Mouse (Mus musculus) midbrain, postnatal 0 days (tissue): ENCODE data around the gene Galnt7. TPM values are rescaled to one million over a fixed set of nuclear protein-coding genes. Genes with fewer than 3 reads are reported as not detected.

Experiments
- ATAC-seq: fragments of 200-750 bp; cut with Nextera tagmentation; 2 replicates; pipeline ENCODE4 v1.8.0; 2017; ENCODE audit warnings: moderate number of reproducible peaks, mild to moderate bottlenecking, moderate TSS enrichment, moderate library complexity; ENCODE audit not compliant: low FRiP score
- DNase-seq: peaks from one replicate; pipeline ENCODE4 v3.0.0-alpha.2; 2015; ENCODE audit warnings: low spot score
- H3K27ac ChIP-seq: fragments of 300-500 bp; sonication (generic); 2 replicates; pipeline ENCODE4 v1.5.1; 2014; ENCODE audit warnings: low read depth, mild to moderate bottlenecking, low read length, mixed read lengths
- H3K27me3 ChIP-seq: fragments of 300-500 bp; sonication (generic); 2 replicates; pipeline ENCODE4 v1.6.1; 2014; ENCODE audit warnings: low read length, control low read depth, mixed read lengths; ENCODE audit not compliant: insufficient read depth
- H3K36me3 ChIP-seq: fragments of 300-500 bp; sonication (generic); 2 replicates; pipeline ENCODE4 v1.6.1; 2014; ENCODE audit warnings: low read length, control low read depth, mixed read lengths; ENCODE audit not compliant: insufficient read depth
- H3K4me1 ChIP-seq: fragments of 300-500 bp; sonication (generic); 2 replicates; pipeline ENCODE4 v1.6.1; 2014; ENCODE audit warnings: mild to moderate bottlenecking, control low read depth, antibody characterized with exemption, low read length, mixed read lengths; ENCODE audit not compliant: insufficient read depth
- H3K4me2 ChIP-seq: fragments of 300-500 bp; sonication (generic); 2 replicates; pipeline ENCODE4 v1.6.1; 2014; ENCODE audit warnings: low read depth, mild to moderate bottlenecking, low read length, mixed read lengths; ENCODE audit not compliant: poor library complexity, severe bottlenecking
- H3K4me3 ChIP-seq: fragments of 300-500 bp; sonication (generic); 2 replicates; pipeline ENCODE4 v1.5.1; 2014; ENCODE audit warnings: low read depth, mild to moderate bottlenecking, low read length, moderate library complexity
- H3K9ac ChIP-seq: fragments of 300-500 bp; sonication (generic); replicated peaks from 2 replicates; pipeline ENCODE4 v1.6.1; 2014; ENCODE audit warnings: mild to moderate bottlenecking, low read length, moderate library complexity, mixed read lengths; ENCODE audit not compliant: poor library complexity, severe bottlenecking
- H3K9me3 ChIP-seq: fragments of 300-500 bp; sonication (generic); 2 replicates; pipeline ENCODE4 v1.6.1; 2016; ENCODE audit warnings: low read length, control low read depth
- CTCF ChIP-seq: IDR thresholded peaks from 2 replicates; pipeline ENCODE4 v1.5.1; 2016; ENCODE audit warnings: antibody characterized with exemption, mild to moderate bottlenecking
- WGBS: fragments of 180-500 bp; shearing (Covaris S2); extraction: QIAGEN DNeasy Blood & Tissue Kit; methylation state at CpG from one replicate; pipeline ENCODE4 v1.1.7; 2014; 5-methylcytosine and 5-hydroxymethylcytosine counted together
- polyA plus RNA-seq: library from polyadenylated mRNA; unstranded; fragments of >200 nt; fragmentation: Nextera tagmentation; extraction: Ambion mirVana; gene quantifications from 2 replicates; pipeline ENCODE4 v1.2.1, GENCODE M21; 2015
- total RNA-seq: library from RNA; depleted of rRNA; stranded (reverse); fragments of >200 nt; gene quantifications from 2 replicates; pipeline ENCODE4 v1.2.3, GENCODE M21; 2014

Galnt7 gene
- total and polyA plus RNA-seq, 2 experiments from 2014 or later, result 4.7 to 6.2 TPM

DNA sequence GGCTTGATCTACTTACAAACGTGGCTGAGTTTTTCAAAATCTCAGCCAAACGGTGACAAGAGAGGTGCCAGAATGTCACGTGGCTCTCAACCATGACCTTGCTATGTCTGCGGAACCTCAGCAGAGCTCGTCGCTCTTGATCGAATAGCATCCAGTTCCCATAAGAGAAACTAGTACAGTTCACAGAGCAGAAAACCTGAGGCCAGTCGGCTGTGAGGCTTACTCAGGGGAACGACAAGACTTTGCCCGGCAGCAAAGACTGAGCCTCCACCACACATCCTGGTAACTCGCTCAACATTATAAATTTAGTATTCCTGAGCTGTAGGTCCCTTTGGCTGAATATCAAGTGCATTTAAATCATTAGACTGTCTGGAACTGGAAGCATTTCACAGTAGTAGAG, 16.1 kb downstream of the Galnt7 start:
- no peak overlapping the region for H3K9ac ChIP-seq
- DNase-seq (no peak), ATAC-seq (no peak)
- H3K9me3 ChIP-seq, result no peaks in the 10 kb centered on the region
- no peak overlapping the region for H3K4me3 ChIP-seq
- H3K27ac ChIP-seq, result no peak overlapping the region
- no peaks in the 10 kb centered on the region for H3K4me1 ChIP-seq
- H3K27me3 ChIP-seq, result no peaks in the 10 kb centered on the region
- H3K36me3 ChIP-seq, result no peaks in the 10 kb centered on the region
- 82% methylated on average over 11 of the region's 11 CpGs for WGBS
- no peak overlapping the region for H3K4me2 ChIP-seq
- no peak for TF ChIP-seq CTCF

- no peak overlapping the region for H3K4me3 ChIP-seq
- H3K27me3 ChIP-seq, result no peaks in the 10 kb centered on the region
- no peaks in the 10 kb centered on the region for H3K4me1 ChIP-seq
- DNase-seq (no peak), ATAC-seq (no peak)
- H3K4me2 ChIP-seq, result no peak overlapping the region
- no peak for TF ChIP-seq CTCF
- whole genome bisulfite sequencing, result 72% methylated on average over 3 of the region's 3 CpGs
- no peak overlapping the region for H3K27ac ChIP-seq
- no peaks in the 10 kb centered on the region for H3K36me3 ChIP-seq
- H3K9me3 ChIP-seq, result no peaks in the 10 kb centered on the region
- H3K9ac ChIP-seq, result no peak overlapping the region
Measured at GRCm38 (mm10) chr8:57636281-57636680, 16.6 kb downstream of the Galnt7 start.

- DNase-seq (no peak), ATAC-seq (no peak)
- TF ChIP-seq CTCF, result no peak
Measured at GRCm38 (mm10) chr8:57631780-57632179, 21.1 kb downstream of the Galnt7 start.

DNA sequence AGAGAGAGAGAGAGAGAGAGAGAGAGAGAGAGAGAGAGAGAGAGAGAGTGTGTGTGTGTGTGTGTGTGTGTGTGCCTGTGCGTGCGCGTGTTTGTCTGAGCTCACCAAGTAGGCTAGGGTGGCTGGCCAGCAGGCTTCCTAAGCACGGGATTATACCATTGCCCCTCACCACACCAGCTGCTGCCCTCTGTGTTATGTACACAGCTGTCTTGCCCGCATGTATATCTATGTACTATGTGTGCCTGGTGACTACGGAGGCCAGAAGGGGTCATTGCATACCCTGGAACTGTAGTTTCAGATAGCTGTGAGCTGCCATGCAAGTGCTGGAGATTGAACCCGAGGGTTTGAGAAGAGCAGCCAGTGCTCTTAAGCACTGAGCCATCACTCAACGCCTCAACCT, 22.7 kb downstream of the Galnt7 start:
- no peaks in the 10 kb centered on the region for H3K4me1 ChIP-seq
- ATAC-seq, result no peak
- TF ChIP-seq CTCF, result no peak
- WGBS, result 89% methylated on average over 8 of the region's 8 CpGs
- no peaks in the 10 kb centered on the region for H3K9me3 ChIP-seq
- no peaks in the 10 kb centered on the region for H3K36me3 ChIP-seq
- H3K4me2 ChIP-seq, result no peak overlapping the region
- no peaks in the 10 kb centered on the region for H3K27me3 ChIP-seq
- no peak overlapping the region for H3K27ac ChIP-seq
- H3K9ac ChIP-seq, result no peak overlapping the region
- H3K4me3 ChIP-seq, result no peak overlapping the region
- DNase-seq, result no peak

More at GRCm38 (mm10) chr8:57631780-57632179, 21.1 kb downstream of the Galnt7 start:
- 89% methylated on average over 7 of the region's 7 CpGs for WGBS
- Histone ChIP-seq H3K4me2 (no peak overlapping the region), H3K4me3 (no peak overlapping the region), H3K9ac (no peak overlapping the region), H3K9me3 (no peaks in the 10 kb centered on the region), H3K4me1 (no peaks in the 10 kb centered on the region), H3K27ac (no peak overlapping the region), H3K27me3 (no peaks in the 10 kb centered on the region), H3K36me3 (no peaks in the 10 kb centered on the region)

GRCm38 (mm10) chr8:57628787-57629664, 23.8 kb downstream of the Galnt7 start:
- Histone ChIP-seq H3K4me2 (no peak overlapping the region), H3K27ac (no peak overlapping the region), H3K36me3 (no peaks in the 10 kb centered on the region), H3K4me3 (no peak overlapping the region), H3K4me1 (no peaks in the 10 kb centered on the region), H3K27me3 (no peaks in the 10 kb centered on the region), H3K9me3 (no peaks in the 10 kb centered on the region), H3K9ac (no peak overlapping the region)
- no peak for DNase-seq
- no peak for ATAC-seq
- 90% methylated on average over 6 of the region's 6 CpGs for WGBS
- no peak for TF ChIP-seq CTCF

DNA sequence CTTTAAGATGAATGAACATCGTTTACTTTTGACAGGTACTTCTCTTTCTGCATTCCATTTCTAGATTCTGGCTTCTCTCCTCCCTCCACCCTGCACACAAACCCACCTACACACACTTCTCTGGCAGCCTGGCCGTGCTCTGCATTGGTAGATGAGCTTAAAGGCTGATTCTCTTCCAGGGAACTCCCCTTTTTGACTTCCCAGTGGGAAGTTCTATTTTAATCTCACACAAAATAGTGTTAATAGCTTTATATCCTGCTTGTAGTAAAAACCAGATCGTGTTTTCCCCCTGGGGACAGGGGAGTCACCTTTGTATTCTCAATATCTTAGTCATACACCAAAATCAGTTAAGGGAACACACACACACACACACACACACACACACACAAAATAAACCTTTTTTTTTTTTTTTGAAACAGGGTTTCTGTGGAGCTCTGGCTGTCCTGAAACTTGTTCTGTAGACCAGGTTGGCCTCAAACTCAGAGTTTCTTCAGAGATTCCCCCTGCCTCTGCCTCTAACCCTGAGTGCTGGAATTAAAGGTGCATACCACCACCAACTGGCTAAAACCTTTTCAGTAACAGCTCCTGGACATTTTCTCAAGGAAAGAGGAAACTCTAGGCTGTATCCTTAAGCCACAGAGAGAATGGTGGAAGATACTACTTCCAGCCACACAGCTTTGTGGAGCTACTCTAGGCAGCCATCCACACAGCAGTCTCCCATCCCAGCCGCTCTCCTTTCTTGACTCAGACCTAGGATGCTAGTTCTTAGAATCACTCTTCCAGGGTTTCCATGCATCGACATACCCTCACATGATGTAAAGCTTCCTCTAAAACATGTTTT, 24.7 kb downstream of the Galnt7 start:
- no peak for TF ChIP-seq CTCF
- ATAC-seq (no peak), DNase-seq (no peak)
- H3K4me3 ChIP-seq, result no peak overlapping the region
- H3K9ac ChIP-seq, result no peak overlapping the region
- H3K27me3 ChIP-seq, result no peaks in the 10 kb centered on the region
- no peaks in the 10 kb centered on the region for H3K36me3 ChIP-seq
- H3K4me1 ChIP-seq, result no peaks in the 10 kb centered on the region
- 72% methylated on average over 5 of the region's 5 CpGs for WGBS
- no peak overlapping the region for H3K4me2 ChIP-seq
- no peak overlapping the region for H3K27ac ChIP-seq
- H3K9me3 ChIP-seq, result no peaks in the 10 kb centered on the region
